In the genomic region with DNA sequence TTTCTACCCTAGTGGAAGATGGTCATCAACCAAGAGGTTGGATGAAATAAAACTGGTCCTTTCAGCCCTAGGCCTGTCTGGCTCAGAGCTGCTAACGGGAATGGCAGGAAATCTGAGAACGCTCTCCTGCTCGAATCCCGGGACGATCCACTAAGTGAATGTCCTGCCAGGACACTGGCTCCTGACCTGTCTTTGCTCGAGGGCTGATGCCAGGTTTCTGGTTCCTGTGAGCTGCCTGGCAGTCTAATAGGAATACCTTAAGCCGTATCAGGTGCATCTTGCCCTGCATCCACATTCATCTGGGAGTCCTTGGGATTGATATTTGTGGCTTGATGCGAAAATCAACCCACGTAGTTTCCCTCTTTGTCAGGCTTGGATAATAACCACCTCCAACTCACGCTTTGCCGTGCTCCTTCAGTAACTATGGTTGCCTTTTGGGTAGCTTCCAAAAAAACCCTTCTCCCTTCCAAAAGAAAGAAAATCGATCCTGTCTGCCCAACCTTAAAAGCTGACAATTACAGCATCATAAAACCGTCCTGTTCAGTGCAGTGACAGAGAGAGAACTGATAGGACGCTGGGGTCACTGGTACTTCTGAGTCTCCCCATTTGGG, we compare ENCODE assay signal across 12 mouse cellular contexts.
"Had no signal": no experiment of that assay in that cellular context is flagged by ENCODE, and none has a peak within 500 bp of the region (broad histone marks: within the 10 kb centered on the region; RNA-seq: fewer than 3 reads in every experiment).

No protein-coding gene starts in this region.

- H3K27ac ChIP-seq: kidney, postnatal 0 days; limb, embryonic 15.5 days; liver, embryonic 12.5 days; midbrain, embryonic 10.5 days; neural tube, embryonic 15.5 days; stomach, embryonic 15.5 days had no signal

- H3K27me3 ChIP-seq: limb, embryonic 15.5 days; neural tube, embryonic 15.5 days; stomach, embryonic 15.5 days had no signal

- H3K4me3 ChIP-seq: limb, embryonic 15.5 days; liver, embryonic 12.5 days; midbrain, embryonic 10.5 days; myocyte; neural tube, embryonic 15.5 days; stomach, embryonic 15.5 days had no signal

- H3K4me2 ChIP-seq: limb, embryonic 15.5 days; lung, embryonic 14.5 days; neural tube, embryonic 15.5 days; stomach, embryonic 15.5 days had no signal

- H3K36me3 ChIP-seq: limb, embryonic 15.5 days; liver, embryonic 12.5 days; midbrain, embryonic 10.5 days; neural tube, embryonic 15.5 days; stomach, embryonic 15.5 days had no signal

- H3K4me1 ChIP-seq: stomach, embryonic 15.5 days had no signal

- DNase-seq: lung, embryonic 14.5 days; lung, postnatal 10 days; lung, postnatal 4 days; midbrain, embryonic 14.5 days; thymus, adult 2 months had no signal

- H3K9ac ChIP-seq: limb, embryonic 15.5 days; liver, embryonic 12.5 days; lung, embryonic 14.5 days; neural tube, embryonic 15.5 days; stomach, embryonic 15.5 days had no signal

- H3K9me3 ChIP-seq: limb, embryonic 15.5 days; liver, embryonic 12.5 days; midbrain, embryonic 10.5 days; neural tube, embryonic 15.5 days; stomach, embryonic 15.5 days had no signal
